In genomic region chr13:54076051-54076450, GRCm38 (mm10) we compare ENCODE assay signal across 16 mouse cellular contexts. TPM values are rescaled to one million over a fixed set of nuclear protein-coding genes. Genes with fewer than 3 reads are reported as not detected.
"Had no signal": no experiment of that assay in that cellular context is flagged by ENCODE, and none has a peak within 500 bp of the region (broad histone marks: within the 10 kb centered on the region; RNA-seq: fewer than 3 reads in every experiment).

No protein-coding gene starts in this region.

- H3K4me3 ChIP-seq: kidney, embryonic 15.5 days; limb, embryonic 15.5 days; midbrain, embryonic 15.5 days; neural tube, embryonic 12.5 days had no signal

- DNase-seq: kidney, adult 11 months; kidney, postnatal 25 days; layer of hippocampus, adult 9-11 months; layer of hippocampus, postnatal 36 days; lung, adult 18-20 months; spleen, adult 18-20 months; thymus, adult 18-20 months; thymus, postnatal 14 days had no signal

- H3K9ac ChIP-seq: kidney, embryonic 15.5 days; limb, embryonic 15.5 days; midbrain, embryonic 15.5 days; neural tube, embryonic 12.5 days had no signal

- H3K27me3 ChIP-seq: kidney, embryonic 15.5 days; limb, embryonic 15.5 days; midbrain, embryonic 15.5 days; neural tube, embryonic 12.5 days had no signal

- H3K9me3 ChIP-seq: kidney, embryonic 15.5 days; limb, embryonic 15.5 days; midbrain, embryonic 15.5 days; neural tube, embryonic 12.5 days had no signal

- H3K4me2 ChIP-seq: kidney, embryonic 15.5 days; limb, embryonic 15.5 days; midbrain, embryonic 11.5 days; midbrain, embryonic 15.5 days; neural tube, embryonic 12.5 days had no signal

- ATAC-seq: midbrain, embryonic 15.5 days had no signal

- H3K36me3 ChIP-seq: limb, embryonic 15.5 days; midbrain, embryonic 15.5 days; neural tube, embryonic 12.5 days had no signal

- H3K27ac ChIP-seq: limb, embryonic 15.5 days; midbrain, embryonic 15.5 days; neural tube, embryonic 12.5 days had no signal

RNA-seq across cellular contexts. Expression of gene Drd1, which starts 20.5 kb away (rescaled TPM):
- total RNA-seq: monocyte, adult 5-6 weeks; neutrophil, adult 5-6 weeks had no signal
- polyA plus RNA-seq: limb, embryonic 11.5 days had no signal
